Mouse (Mus musculus) cerebellum, adult 18-20 months (tissue): ENCODE measurements at regions not wholly inside any gene's neighbourhood (a gene's known extent, or its start where the extent isn't known, plus 50 kb on each side); places are given as distances from the start of the nearest gene placed in this dataset.

Experiments used
- DNase-seq, 2 experiments: peaks; one replicate each; pipeline ENCODE4 v3.0.0; 2021

DNA sequence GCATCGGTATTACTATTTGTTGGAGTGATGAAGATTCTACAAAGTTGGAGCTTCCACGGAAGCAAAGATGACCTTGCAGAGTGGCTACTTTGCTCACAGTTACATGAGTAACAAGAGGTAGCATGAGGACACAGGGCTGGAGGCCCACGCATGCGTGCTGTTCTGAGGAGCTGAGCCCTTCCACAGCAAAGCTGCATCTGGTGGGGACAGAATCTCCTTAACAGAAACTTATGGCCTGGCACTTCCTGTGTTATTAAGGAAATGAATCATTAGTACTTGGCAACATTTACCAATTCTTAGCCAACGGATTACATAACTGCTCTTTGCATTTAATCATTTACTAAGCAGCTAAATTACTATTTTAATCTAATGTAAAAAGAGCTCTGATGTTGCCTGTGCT is 160.8 kb upstream of the Apob start:
- DNase-seq, result no peak

DNA sequence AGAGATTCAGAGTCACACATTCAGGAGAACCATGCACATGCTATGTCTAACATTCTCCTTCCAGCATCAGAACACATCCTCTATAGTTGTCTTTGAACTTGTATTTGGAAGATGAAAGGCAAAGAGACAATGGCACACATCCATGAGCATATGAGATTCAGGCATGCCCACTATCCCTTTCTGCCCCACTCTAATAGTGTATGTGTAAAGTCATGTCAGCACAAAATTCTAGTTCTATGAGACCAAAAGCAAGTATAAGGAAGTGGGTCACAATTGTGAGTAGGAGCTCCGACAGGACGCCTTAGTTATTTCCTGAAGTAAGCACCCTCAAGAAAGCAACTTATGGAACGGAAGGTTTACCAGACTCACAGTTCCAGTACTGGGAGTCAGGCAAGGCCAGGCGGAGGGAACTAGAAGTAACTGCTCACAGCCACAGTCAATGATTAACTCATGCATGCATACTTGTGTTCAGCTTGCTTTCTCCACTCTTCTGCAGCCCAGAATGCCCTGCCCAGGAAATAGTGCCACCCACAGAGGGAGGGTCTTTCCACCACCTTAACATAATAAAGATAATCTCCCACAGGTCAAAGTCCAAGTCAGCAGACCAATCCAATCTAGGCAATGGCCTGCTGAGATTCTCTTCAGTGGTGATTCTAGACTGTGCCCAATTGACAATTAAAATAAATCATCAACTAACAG is 157.3 kb upstream of the Apob start:
- no peak for DNase-seq

DNA sequence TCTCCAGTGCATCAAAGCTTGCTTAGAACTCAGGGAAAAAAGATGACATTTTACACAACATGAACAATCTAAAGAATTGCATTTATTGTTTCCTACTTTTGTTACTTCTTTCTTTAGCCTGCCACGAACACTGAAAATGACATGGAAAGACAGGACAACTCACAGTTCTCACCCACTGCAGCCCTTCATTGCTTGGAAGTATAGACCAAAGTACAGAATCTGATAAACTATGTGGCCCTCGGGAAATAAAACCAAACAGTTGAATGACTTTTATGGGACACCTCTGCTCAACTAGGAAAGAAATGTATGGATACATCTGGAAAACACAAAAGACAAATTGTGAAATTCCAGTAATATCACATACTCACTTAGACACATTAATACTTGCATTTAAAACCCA is 156.7 kb upstream of the Apob start:
- no peak for DNase-seq

DNA sequence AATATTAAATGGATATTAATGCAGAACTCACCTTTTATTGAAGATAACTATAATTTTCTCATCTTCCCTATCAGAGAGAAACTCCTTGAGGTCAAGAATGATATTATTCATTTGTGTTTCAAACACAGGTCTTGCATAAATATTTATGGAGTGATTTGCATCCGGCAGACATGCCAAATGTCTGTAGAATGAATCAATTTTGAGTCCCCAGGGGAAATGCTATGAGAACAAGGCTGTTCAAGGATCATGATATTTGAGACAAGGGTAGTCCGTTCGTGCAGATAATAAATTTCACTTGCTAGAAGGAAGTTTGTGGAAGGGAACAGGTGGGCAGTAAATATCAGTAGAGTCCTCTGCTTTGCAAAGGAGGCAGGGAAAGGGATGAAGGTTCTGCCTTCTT is 141.7 kb upstream of the Apob start:
- no peak for DNase-seq

DNA sequence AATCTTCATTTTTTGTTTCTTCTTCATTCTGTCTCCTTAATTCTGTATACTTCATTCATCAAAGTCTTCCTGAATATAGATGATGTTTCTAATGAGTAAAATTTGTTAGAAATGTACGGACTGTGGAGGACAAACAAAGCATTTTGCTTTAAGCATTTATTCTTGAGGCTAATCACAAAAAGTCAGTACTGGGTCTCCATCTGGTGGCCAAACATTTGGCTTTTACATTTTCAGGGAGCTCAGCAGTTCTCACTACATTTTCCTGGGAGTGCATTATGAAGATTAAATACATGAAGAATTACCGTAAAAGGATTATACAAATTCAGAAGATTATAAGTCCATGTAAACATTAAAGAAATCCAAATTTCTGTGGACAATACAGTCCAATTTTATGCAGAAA is 123.6 kb upstream of the Apob start:
- no peak for DNase-seq

DNA sequence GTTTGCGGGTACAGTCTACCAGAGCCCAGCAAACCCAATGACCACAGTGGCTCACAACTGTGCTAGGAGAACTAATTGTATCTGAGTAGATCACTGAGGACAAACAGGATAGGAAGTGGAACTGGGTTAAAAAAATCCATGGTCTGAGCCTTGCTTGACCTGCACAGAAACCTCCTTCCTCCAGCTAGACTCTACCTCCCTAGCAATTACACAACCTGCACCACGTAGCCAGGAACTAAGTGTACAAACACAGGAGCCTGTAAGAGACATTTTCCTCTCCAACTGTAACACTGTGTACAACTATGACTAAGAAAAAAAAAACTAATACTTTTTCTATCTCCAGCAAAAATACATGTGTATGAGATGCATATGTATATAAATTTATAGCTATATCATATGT is 121.8 kb upstream of the Apob start:
- no peak for DNase-seq

DNA sequence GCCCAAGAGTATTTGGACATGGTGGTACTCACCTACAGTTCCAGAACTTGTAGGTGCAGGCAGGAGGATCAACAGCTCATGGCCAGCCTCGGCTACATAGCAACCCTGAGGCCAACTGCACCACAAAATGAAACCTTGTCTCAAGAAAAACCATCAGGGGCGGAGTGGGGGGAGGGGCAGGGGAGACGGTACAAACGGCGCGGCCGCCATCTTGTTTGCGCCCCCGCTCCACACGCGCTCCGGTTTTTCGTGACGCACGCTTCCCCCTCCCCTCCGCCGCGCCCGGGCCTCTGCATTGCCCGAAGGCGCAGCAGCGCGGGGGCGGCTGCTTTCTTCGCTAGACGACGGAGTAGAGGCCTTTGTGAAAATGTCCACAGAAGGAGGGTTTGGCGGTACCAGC is 117.9 kb upstream of the Apob start:
- DNase-seq, result no peak

DNA sequence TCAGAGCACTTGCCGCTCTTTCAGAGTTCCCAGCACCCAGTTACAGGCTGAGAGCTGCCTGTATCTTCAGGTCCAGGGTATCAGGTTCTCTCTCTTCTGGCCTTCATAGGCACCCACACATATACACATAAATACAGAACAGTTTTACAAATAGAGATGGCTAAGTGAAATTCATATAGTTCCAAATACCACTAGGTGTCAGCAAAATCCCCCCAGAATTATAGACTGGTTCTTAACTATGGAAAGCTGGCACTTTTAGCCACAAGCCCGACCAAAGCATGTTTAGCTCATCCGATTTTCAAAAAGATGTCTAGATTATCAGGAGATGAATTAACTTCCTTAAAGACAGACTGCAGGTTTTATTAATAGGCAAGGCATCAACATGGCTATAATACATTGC is 107.4 kb upstream of the Apob start:
- no peak for DNase-seq

DNA sequence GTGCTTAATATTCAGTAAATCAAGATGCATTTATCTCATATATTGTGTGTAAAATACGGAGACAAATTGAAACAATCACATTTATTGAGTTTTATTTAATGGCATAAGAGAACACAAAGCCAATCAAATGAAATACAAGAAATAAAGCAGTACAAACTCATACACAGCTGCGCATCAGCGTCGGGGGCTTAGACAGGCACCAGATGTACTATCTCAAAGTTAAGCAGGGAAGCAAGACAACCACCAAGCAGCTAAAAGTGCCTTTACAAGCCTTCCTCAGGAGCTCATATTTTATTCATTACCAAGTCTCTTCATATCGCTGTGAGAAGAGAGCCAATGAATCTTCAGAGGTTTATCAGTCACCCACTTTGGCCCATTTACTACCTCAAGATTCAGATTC is 107.0 kb upstream of the Apob start:
- no peak for DNase-seq

DNA sequence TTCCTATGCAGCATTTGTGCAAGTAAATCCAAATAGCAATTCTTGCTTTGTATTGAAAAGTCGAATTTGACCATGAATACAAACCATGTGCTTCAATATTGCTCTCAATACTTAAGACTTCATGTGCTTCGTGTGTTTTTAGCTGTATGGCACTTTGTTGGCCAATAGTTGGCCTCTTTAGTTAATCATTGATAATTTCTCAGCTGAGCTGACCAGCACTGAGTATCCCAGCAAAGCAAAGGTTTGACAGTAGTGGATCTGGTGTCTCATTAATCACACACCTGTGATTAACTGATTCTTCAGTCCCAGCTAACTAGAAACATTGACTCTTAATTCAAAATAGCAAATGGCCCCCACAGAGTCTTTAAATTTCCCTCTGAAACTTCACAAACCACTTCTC is 102.0 kb upstream of the Apob start:
- no peak for DNase-seq

DNA sequence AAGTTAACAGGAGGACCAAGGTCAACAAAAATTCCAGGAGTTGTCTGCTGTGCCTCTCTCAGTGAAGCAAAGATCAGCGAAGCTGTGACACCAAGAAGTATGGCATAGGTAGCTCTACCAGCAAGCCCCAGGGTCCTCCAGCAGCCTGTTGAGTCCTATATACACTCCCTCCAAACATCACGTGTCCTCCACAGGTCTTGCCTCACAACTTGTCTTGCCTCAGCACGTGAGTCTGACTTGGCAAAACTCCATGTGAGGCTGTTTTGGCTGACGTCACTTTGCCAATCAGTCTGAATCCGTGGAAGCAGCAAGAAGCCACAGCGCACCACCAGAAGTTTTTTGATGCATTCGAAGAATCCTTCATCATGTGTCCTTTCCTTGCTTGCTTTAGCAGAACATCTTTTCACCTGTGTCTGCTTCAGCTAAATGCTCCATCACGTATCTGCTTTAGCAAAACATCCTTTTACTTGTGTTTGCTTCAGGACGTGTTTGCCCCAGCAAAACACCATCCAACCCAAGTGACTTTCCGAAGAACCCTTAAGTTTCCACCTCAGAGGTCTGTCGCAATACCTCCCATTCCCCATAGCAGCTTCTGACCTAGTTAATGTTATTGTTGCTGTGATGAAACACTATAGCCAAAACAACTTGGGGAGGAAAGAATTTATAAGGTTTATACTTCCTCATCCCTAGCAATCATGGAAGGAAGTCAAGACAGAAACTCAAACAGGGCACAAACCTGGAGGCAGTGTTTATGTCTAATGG is 101.0 kb upstream of the Apob start:
- DNase-seq, result no peak

DNA sequence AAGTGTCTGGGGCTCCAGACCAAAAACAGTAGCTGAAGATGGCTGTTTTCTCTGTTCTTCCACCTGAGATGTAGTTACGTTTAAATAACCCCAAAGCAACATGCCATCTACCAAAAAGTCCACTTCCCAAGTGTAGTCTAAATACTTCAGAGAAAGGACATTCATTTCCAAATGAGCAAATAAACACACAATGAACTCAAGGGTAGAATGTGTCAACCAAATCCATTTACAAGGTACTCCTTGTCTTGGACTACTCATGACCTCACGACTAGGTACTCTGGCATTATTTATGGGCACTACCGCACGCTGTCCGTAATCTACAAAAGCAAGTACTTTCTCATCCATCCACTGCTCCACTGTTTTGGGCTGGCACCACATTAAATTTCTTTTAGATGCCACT is 98.7 kb upstream of the Apob start:
- DNase-seq, result no peak

DNA sequence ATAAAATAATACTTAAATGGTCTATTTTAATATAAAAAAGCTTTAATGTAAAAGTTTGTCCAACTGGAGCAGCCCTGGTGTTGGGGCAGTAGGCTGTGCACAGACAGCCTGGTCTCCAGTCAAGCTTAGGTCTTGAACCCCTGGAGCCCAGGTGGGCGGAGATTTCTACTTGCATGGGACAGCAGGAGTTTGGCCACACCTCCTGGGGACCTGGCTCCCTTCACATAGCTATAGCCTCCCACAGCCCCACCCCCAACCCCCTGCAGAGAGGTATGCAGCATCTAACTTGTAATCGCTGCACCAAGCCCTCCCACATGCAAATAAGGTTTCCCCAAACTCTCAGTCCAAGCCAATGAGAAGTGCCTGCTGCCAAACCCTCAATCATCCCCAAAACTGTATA is 81.3 kb upstream of the Apob start:
- no peak for DNase-seq

DNA sequence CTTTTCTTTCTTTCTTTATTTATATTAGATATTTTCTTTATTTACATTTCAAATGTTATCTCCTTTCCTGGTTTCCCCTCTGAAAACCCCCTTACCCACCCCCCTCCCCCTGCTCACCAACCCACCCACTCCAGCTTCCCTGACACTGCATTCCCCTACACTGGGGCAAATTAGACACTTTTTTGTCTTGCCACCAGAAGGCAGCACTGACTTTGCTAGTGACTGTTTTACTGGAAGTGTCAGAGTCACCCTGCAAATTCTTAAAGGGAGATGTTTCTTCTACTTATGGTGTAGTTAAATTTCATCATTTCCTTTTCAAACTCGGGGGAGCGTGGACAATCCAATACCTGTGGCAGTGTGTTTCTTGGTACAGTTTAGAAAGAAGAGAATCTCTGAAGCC is 72.1 kb upstream of the Apob start:
- no peak for DNase-seq

DNA sequence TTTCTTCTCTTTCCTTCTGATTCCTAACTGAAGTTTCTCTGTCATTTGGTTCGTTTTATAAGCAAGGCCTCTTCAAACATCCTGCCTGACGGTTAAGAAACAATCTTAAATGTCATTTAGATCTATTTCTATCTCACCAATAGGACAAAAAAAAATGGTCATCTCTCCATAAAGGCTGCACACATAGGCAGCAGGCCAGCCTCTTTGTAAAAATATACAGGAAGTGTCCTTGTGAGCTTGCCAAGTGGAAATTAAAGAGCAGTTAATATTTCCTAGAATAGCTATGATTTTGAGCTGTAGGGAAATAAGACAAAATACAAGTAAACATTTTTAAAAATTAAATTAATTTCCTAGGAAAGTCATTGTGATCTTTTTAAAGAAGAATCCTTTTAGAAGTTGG is 70.6 kb upstream of the Apob start:
- no peak for DNase-seq

DNA sequence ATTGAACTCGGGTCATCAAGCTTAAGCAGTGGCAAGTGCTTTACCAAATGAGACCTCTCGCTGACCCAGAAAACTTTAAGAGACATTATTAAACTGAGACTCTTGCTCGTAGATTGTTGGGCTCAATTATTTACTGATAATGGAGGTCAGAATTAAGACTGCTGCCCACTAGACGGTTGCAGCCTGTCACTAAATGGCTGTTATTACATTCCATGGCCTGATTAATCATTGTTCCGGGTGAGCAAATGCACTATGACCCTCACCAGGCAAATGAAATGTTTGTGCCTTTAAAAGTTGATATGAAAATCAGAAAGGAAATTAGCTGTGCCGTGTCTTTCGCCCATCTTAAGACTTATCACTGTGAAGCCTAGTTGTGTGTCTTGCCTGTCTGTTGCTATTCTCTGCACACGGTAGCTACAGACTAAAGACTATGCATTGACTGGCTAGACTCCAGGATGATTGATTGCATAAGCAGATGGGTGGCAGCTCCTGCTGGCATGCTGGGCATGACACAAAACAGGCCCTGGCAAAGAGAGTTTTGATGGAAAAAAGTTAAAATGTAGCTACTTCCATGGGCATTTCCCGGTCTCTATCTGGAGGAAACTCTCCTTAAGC is 67.6 kb upstream of the Apob start:
- DNase-seq, result no peak

DNA sequence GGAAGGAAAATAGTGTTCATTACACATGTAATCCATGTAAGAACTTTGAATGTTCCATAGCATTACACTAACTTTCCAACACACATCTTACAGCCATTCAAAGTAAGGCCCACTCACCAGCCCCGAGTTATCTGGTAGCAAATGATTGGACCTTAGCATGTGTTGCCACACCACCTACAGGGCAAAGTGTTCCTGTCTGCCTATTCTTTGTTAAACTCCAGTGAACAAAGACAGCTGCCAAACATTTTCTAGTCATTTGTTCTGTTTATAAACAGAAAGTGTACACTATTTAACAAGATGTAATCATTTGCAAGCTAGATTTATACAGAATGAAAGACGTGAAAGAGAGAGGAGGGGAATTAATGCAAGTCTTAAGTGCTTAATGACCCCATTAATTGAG is 66.9 kb upstream of the Apob start:
- DNase-seq, result no peak

DNA sequence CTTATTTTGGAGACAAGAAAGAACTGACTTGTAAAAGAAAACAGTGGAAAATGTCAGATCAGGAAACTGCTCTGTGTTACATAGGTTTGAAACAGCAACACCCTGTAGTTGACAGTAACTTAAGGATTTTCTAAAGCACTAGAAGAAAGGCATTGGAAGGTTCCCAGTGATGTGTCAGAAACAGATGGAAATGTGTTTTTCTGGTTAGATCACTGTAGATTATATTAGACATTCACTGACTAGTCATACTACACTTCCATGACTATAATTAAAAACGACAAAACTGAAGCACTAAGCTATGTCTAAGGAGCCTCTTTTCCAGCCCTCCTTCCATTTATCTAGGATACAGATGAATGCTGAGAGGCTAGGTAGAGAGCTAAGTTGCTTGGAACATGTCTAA is 59.1 kb upstream of the Apob start:
- DNase-seq, result no peak

DNA sequence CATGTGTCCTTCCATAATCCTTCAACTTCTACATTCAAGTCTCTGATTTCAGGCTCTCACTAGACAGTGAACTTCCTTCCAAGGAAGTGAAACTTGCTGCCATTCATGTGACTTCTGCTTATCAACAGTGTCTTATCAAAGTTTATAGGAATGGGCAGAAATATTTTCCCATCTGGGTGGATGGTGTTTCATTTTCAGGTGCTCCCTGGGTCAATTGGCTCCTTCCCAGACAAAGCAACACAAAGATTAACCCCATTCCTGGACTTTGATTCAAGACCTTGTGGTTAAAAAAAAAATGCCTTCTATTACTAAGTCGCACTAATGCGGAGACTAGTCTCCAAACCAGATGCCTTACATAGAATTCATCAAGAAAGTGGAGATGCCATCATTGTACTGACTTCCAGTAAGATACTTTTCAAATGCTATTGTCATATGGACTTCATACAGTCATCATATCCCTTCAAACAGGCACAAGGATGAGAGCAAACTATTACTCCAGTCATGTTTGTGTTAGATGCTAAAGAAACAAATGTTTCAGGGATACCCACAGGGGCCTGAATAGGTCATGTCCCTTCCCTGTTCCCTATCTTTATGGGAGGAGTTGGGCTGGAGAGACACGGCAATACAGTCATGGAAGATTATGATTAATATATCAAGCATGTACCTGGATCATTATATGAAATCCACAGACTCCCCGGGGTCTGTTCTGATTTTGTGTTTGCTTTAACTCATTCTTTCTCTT is 58.3 kb upstream of the Apob start:
- no peak for DNase-seq

DNA sequence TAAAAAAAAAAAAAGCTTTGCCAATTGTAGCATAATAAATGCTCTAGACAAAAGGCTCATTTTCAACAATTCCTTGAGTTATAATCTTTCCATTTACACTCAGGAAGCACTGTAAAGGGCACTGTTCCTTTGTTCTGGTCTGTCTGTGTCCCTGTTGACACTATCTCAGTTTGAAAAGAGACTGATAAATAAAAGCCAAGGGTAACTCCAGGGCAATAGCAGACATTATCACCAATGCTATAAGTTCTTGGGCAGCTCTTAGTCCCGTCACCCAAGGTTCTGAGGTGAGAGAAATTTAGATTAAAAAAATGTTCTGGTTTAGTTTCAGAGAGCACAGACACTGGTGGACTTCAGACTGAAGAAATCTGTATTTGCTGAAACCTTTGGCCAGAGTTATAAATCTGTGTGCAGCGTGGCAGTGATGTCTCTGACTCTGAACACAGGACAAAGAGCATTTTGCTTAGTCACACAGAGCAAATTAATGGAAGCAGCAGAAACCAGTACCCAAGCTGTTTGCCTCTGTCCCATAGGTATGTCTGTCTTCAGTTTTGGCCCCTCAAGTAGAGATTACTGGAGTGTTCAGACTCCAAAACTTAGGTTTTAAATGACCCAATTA is 57.6 kb upstream of the Apob start:
- no peak for DNase-seq

DNA sequence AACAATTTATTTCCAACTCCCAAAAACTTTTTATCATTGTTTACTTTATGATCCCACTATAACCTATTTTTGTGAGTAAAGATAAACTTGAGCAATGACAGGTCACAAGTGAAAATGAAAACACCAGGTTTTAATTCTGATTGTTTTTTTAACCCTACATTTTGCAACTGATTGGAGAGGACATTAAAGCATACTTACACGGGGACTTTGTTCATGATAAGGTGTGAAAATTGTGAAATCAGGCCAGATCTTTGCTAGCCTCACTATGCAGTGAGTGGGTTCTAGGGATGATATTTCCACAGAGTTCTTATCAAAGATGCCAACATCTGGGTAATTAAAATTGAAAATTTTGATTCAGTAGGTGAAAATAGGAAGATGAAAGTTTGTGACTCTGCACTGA is 56.6 kb upstream of the Apob start:
- DNase-seq, result no peak
